Mouse (Mus musculus) kidney, embryonic 16.5 days (tissue): ENCODE data around the gene Arsa. TPM values are rescaled to one million over a fixed set of nuclear protein-coding genes. Genes with fewer than 3 reads are reported as not detected.

Experiments used
- ATAC-seq: fragments of 200-750 bp; cut with Nextera tagmentation; 2 replicates; pipeline ENCODE4 v1.8.0; 2017; ENCODE audit warnings: moderate TSS enrichment; ENCODE audit not compliant: low FRiP score, low TSS enrichment
- H3K27ac ChIP-seq: fragments of 300-500 bp; sonication (generic); 2 replicates; pipeline ENCODE4 v1.5.1; 2014; ENCODE audit warnings: low read length
- H3K27me3 ChIP-seq: fragments of 300-500 bp; sonication (generic); 2 replicates; pipeline ENCODE4 v1.6.1; 2014; ENCODE audit warnings: low read length, control low read depth, mixed read lengths; ENCODE audit not compliant: insufficient read depth
- H3K36me3 ChIP-seq: fragments of 300-500 bp; sonication (generic); 2 replicates; pipeline ENCODE4 v1.6.1; 2014; ENCODE audit warnings: low read length, control low read depth, mixed read lengths; ENCODE audit not compliant: insufficient read depth
- H3K4me1 ChIP-seq: fragments of 300-500 bp; sonication (generic); 2 replicates; pipeline ENCODE4 v1.6.1; 2014; ENCODE audit warnings: low read length, control low read depth, mixed read lengths; ENCODE audit not compliant: insufficient read depth
- H3K4me2 ChIP-seq: fragments of 300-500 bp; sonication (generic); replicated peaks from 2 replicates; pipeline ENCODE4 v1.6.1; 2014; ENCODE audit warnings: low read depth, low read length
- H3K4me3 ChIP-seq: fragments of 300-500 bp; sonication (generic); 2 replicates; pipeline ENCODE4 v1.5.1; 2014; ENCODE audit warnings: mild to moderate bottlenecking, low read length
- H3K9ac ChIP-seq: fragments of 300-500 bp; sonication (generic); replicated peaks from 2 replicates; pipeline ENCODE4 v1.6.1; 2014; ENCODE audit warnings: low read length
- H3K9me3 ChIP-seq: fragments of 300-500 bp; sonication (generic); 2 replicates; pipeline ENCODE4 v1.6.1; 2016; ENCODE audit warnings: low read length, control low read depth
- WGBS: fragments of 180-500 bp; shearing (Covaris S2); extraction: QIAGEN DNeasy Blood & Tissue Kit; methylation state at CpG from one replicate; pipeline ENCODE4 v1.1.7; 2014; 5-methylcytosine and 5-hydroxymethylcytosine counted together
- polyA plus RNA-seq: library from polyadenylated mRNA; unstranded; fragments of >200 nt; fragmentation: Nextera tagmentation; extraction: Ambion mirVana; gene quantifications from 2 replicates; pipeline ENCODE4 v1.2.1, GENCODE M21; 2015

Gene Arsa
- polyA plus RNA-seq, 1 experiment from 2014 or later: 21.1 TPM

- WGBS: 9% methylated on average over 42 of the region's 44 CpGs
- H3K27ac ChIP-seq: peak overlapping the region; percentile 68; the same call in 1 of the 2 replicates
- peak; percentile 98 for ATAC-seq
- peak overlapping the region; percentile 80 for H3K9ac ChIP-seq
- peak overlapping the region; percentile 69 for H3K4me3 ChIP-seq
- peak overlapping the region; percentile 94 for H3K4me2 ChIP-seq
- peaks cover 7% of the 10 kb centered on the region for H3K4me1 ChIP-seq
- H3K9me3 ChIP-seq: no peaks in the 10 kb centered on the region
- H3K36me3 ChIP-seq: no peaks in the 10 kb centered on the region
- no peaks in the 10 kb centered on the region for H3K27me3 ChIP-seq
These were observed 1.4 kb downstream of the Arsa start for GRCm38 (mm10) chr15:89475611-89476474.

- ATAC-seq: no peak
- 85% methylated on average over 7 of the region's 7 CpGs for WGBS
- Histone ChIP-seq H3K9ac (peak overlapping the region; percentile 80), H3K27me3 (no peaks in the 10 kb centered on the region), H3K4me3 (peak overlapping the region; percentile 69), H3K36me3 (no peaks in the 10 kb centered on the region), H3K4me2 (peak overlapping the region; percentile 94), H3K9me3 (no peaks in the 10 kb centered on the region), H3K4me1 (peaks cover 7% of the 10 kb centered on the region), H3K27ac (no peak overlapping the region)
These were observed 2.0 kb downstream of the Arsa start for GRCm38 (mm10) chr15:89475293-89475600.

DNA sequence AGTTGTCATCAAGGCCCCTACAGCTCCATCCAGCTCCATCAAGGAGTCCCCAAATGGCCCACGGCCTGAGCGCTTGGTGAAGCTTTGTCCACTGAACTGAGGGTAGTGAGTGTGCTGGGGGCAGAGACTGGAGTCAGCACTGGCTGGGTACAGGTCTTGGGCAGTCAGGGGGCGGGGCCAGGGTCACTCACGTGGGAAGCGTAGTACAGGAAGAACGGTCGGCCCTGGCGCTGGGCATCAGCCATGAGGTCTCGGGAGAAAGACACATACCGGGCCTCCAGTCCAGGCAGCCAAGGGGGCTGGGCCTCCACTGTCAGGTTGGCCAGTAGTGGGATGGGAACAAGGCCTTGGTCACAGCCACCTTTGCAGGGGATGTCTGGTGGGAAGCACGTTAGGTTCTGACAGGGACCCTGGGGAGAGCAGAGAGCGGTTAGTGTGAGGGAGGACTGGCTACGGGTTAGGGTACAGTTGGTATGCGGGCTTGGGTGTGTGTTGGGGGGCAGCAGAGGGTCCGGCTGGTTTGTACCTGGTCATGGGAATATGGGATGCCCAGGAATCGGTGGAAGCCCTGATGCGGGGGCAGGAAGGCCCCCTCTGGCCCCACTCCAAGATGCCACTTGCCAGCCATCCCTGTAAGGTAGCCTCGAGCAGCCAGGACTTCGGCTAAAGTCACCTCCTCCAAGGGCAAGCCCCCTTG lies 2.5 kb downstream of the Arsa start:
- Histone ChIP-seq H3K27ac (no peak overlapping the region), H3K4me2 (no peak overlapping the region)
- WGBS: 95% methylated on average over 19 of the region's 19 CpGs

GRCm38 (mm10) chr15:89473921-89474320 lies 3.3 kb downstream of the Arsa start:
- Histone ChIP-seq H3K4me2 (no peak overlapping the region), H3K4me1 (peaks cover 7% of the 10 kb centered on the region), H3K9ac (no peak overlapping the region), H3K9me3 (no peaks in the 10 kb centered on the region), H3K27me3 (no peaks in the 10 kb centered on the region), H3K27ac (no peak overlapping the region), H3K4me3 (no peak overlapping the region), H3K36me3 (no peaks in the 10 kb centered on the region)
- no peak for ATAC-seq
- 96% methylated on average over 8 of the region's 8 CpGs for WGBS

More for the DNA sequence above, 2.5 kb downstream of the Arsa start:
- Histone ChIP-seq H3K9me3 (no peaks in the 10 kb centered on the region), H3K4me3 (no peak overlapping the region), H3K4me1 (peaks cover 7% of the 10 kb centered on the region), H3K9ac (no peak overlapping the region), H3K27me3 (no peaks in the 10 kb centered on the region), H3K36me3 (no peaks in the 10 kb centered on the region)
- no peak for ATAC-seq

DNA sequence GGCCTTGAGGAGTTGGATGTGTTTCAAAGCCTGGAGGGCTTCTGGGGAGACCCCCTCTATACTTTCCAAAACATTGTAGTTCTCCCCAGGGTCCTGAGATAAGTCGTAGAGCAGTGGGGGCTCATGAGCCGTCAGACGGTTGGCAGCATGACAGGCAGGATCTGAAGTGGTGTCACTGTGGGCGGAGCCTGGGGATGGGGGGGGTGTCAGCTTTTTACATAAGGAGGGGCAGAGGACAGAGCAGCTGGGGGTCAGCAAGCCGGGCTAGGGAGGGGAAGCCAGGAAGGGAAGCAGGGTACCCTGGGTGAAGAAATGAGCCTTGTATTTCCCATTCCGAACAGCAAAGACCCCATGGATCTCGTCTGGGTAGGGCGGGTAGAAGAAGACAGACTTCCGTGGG lies 3.9 kb downstream of the Arsa start:
- no peak overlapping the region for H3K4me3 ChIP-seq
- WGBS: 88% methylated on average over 9 of the region's 9 CpGs
- no peak overlapping the region for H3K27ac ChIP-seq
- no peak for ATAC-seq
- H3K27me3 ChIP-seq: no peaks in the 10 kb centered on the region
- H3K36me3 ChIP-seq: no peaks in the 10 kb centered on the region
- no peak overlapping the region for H3K9ac ChIP-seq
- peaks cover 7% of the 10 kb centered on the region for H3K4me1 ChIP-seq
- H3K9me3 ChIP-seq: no peaks in the 10 kb centered on the region
- H3K4me2 ChIP-seq: no peak overlapping the region

DNA sequence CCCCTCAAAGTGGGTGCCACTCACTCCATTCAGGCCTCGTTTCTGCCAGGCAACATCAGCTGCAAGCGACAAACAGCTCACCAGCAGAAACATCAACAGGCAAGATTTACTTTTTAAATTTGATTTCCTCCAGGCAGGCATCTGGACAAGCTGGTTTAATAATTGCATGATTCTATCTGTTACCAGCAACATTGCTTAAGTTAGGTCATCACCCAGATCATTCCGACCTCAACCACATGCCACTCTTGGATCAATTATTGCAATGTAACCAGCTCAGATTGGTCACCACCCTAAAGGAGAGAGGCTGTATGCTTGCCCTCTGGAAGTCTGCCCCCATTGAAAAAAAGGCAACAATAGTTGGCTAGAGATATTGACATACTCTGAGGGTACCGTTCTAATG lies 5.7 kb downstream of the Arsa start:
- Histone ChIP-seq H3K27me3 (no peaks in the 10 kb centered on the region), H3K27ac (no peak overlapping the region), H3K4me2 (no peak overlapping the region), H3K9me3 (no peaks in the 10 kb centered on the region), H3K4me1 (peaks cover 7% of the 10 kb centered on the region), H3K9ac (no peak overlapping the region), H3K4me3 (no peak overlapping the region), H3K36me3 (no peaks in the 10 kb centered on the region)
- WGBS: 83% methylated on average over 4 of the region's 4 CpGs
- ATAC-seq: no peak

GRCm38 (mm10) chr15:89468577-89468976 lies 8.6 kb downstream of the Arsa start:
- H3K4me1 ChIP-seq: no peaks in the 10 kb centered on the region
- WGBS: 35% methylated on average over 2 of the region's 2 CpGs
- H3K9ac ChIP-seq: no peak overlapping the region
- H3K4me3 ChIP-seq: no peak overlapping the region
- no peak for ATAC-seq
- no peak overlapping the region for H3K4me2 ChIP-seq
- no peaks in the 10 kb centered on the region for H3K36me3 ChIP-seq
- H3K9me3 ChIP-seq: no peaks in the 10 kb centered on the region
- H3K27me3 ChIP-seq: no peaks in the 10 kb centered on the region
- H3K27ac ChIP-seq: no peak overlapping the region

DNA sequence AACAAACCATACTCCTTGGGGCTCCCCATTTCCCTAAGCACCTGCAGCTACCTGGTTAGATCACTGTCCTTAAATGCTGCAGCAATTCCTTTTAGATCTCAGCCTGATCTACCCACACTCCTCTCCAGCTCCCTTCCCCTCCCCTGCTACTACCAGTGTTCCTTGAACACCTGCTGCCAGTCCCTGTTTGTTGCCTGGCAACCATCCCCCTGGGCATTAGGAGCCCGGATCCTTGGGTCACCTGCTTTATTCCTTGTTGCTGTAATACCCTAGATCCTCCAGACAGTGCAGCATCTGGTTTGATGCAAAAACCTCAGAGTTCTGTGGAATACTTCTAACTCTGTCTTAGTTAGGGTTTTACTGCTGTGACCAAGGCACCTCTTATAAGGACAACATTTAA lies 12.2 kb downstream of the Arsa start:
- Histone ChIP-seq H3K9me3 (no peaks in the 10 kb centered on the region), H3K4me2 (no peak overlapping the region), H3K4me3 (no peak overlapping the region), H3K27me3 (no peaks in the 10 kb centered on the region), H3K36me3 (no peaks in the 10 kb centered on the region), H3K4me1 (no peaks in the 10 kb centered on the region), H3K9ac (no peak overlapping the region), H3K27ac (no peak overlapping the region)
- 9% methylated on average over 1 of the region's 1 CpGs for WGBS
- no peak for ATAC-seq

DNA sequence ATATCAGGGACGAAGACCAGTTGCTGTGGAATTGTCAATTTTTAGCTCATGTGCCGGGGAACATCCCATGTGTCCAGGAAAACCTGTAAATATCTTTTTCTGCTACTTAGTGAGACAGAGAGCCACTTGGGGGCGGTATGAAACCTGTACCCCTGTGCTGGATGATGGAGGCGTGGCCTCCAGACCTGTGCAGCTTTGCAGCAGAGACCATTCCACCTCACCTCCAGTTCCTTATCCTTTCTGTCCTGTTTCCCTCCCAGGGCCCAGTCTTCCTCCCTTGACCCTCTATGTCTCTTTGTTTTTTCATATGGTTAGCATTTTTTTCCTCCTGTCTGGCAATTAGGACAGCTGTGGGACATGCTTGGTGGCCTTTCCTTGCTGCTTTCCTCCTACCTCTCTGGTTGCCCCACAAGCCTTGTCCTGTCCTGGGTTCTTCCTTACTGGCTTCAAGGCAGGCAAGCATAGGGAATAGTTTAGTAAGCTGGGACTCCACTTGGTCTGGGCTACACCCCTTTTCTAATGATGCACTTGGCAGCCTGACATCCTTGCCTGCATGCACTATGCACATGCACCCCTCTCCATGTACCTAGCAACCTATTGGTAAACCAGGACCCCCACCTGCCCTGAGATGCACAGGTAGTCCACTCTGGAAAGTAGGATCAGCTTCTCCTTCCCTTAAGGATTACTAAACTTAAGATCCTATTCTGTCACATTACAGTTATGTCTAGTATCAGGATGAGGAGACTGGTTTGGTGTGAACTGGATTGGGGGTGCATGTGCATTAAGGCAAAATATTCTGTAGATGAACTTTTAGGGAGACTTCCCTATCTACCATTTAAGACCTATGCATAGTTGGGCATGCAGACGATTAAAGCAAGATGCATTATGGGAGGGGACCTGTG lies 13.6 kb downstream of the Arsa start:
- H3K27ac ChIP-seq: no peak overlapping the region
- no peaks in the 10 kb centered on the region for H3K27me3 ChIP-seq
- no peaks in the 10 kb centered on the region for H3K4me1 ChIP-seq
- 57% methylated on average over 5 of the region's 5 CpGs for WGBS
- H3K36me3 ChIP-seq: no peaks in the 10 kb centered on the region
- no peaks in the 10 kb centered on the region for H3K9me3 ChIP-seq
- ATAC-seq: no peak
- H3K9ac ChIP-seq: no peak overlapping the region
- H3K4me3 ChIP-seq: no peak overlapping the region
- H3K4me2 ChIP-seq: no peak overlapping the region
